Mouse (Mus musculus): ENCODE measurements around the gene Ak8. TPM values are rescaled to one million over a fixed set of nuclear protein-coding genes. Genes with fewer than 3 reads are reported as not detected.

Ak8 gene
- polyA plus RNA-seq, 1 experiment from 2014 or later = 0.41 TPM

- WGBS (ENCODE audit: insufficient replicate concordance) = 70% methylated on average over 15 of the region's 15 CpGs
- Histone ChIP-seq H3K27me3 (ENCODE audit: insufficient read depth, low read length) (peaks cover 3% of the 10 kb centered on the region), H3K9ac (replicated peaks) (no peak overlapping the region), H3K4me1 (ENCODE audit: insufficient read depth) (peaks cover 2% of the 10 kb centered on the region; the same call in 1 of the 2 replicates), H3K27ac (ENCODE audit: low read depth) (no peak overlapping the region), H3K4me3 (ENCODE audit: low read depth, low read length) (no peak overlapping the region), H3K36me3 (replicated peaks; ENCODE audit: insufficient read depth, low read length) (no peaks in the 10 kb centered on the region), H3K4me2 (ENCODE audit: low read depth, low read length) (no peak overlapping the region), H3K9me3 (ENCODE audit: low read length) (no peaks in the 10 kb centered on the region)
- no peak for TF ChIP-seq CTCF (IDR thresholded peaks at IDR 0.05; ENCODE audit: low read depth)
- TF ChIP-seq EP300 (IDR thresholded peaks at IDR 0.05; ENCODE audit: low read depth) = no peak
- ATAC-seq (no peak), DNase-seq (no peak)
Measured at GRCm38 (mm10) chr2:28746682-28747332, 46.8 kb downstream of the Ak8 start.

- WGBS (ENCODE audit: insufficient replicate concordance) = 73% methylated on average over 2 of the region's 2 CpGs
- H3K27ac ChIP-seq (ENCODE audit: low read depth) = no peak overlapping the region
- no peaks in the 10 kb centered on the region for H3K36me3 ChIP-seq (replicated peaks; ENCODE audit: insufficient read depth, low read length)
- peaks cover 2% of the 10 kb centered on the region; the same call in 1 of the 2 replicates for H3K4me1 ChIP-seq (ENCODE audit: insufficient read depth)
- ATAC-seq (no peak), DNase-seq (no peak)
- H3K4me3 ChIP-seq (ENCODE audit: low read depth, low read length) = no peak overlapping the region
- TF ChIP-seq EP300 (IDR thresholded peaks at IDR 0.05; ENCODE audit: low read depth) = no peak
- no peak for TF ChIP-seq CTCF (IDR thresholded peaks at IDR 0.05; ENCODE audit: low read depth)
- H3K4me2 ChIP-seq (ENCODE audit: low read depth, low read length) = no peak overlapping the region
- H3K27me3 ChIP-seq (ENCODE audit: insufficient read depth, low read length) = peaks cover 3% of the 10 kb centered on the region
- no peaks in the 10 kb centered on the region for H3K9me3 ChIP-seq (ENCODE audit: low read length)
- no peak overlapping the region for H3K9ac ChIP-seq (replicated peaks)
Measured at GRCm38 (mm10) chr2:28747705-28748104, 47.7 kb downstream of the Ak8 start.

GRCm38 (mm10) chr2:28751186-28751585 lies 51.2 kb downstream of the Ak8 start:
- Histone ChIP-seq H3K4me2 (ENCODE audit: low read depth, low read length) (peak overlapping the region; percentile 65), H3K9ac (replicated peaks) (no peak overlapping the region), H3K4me1 (ENCODE audit: insufficient read depth) (peaks cover 2% of the 10 kb centered on the region; the same call in 1 of the 2 replicates), H3K27me3 (ENCODE audit: insufficient read depth, low read length) (peaks cover 3% of the 10 kb centered on the region), H3K9me3 (ENCODE audit: low read length) (no peaks in the 10 kb centered on the region), H3K27ac (ENCODE audit: low read depth) (no peak overlapping the region), H3K36me3 (replicated peaks; ENCODE audit: insufficient read depth, low read length) (no peaks in the 10 kb centered on the region), H3K4me3 (ENCODE audit: low read depth, low read length) (peak overlapping the region; percentile 30; the same call in 1 of the 2 replicates)
- DNase-seq (no peak), ATAC-seq (no peak)
- no peak for TF ChIP-seq EP300 (IDR thresholded peaks at IDR 0.05; ENCODE audit: low read depth)
- TF ChIP-seq CTCF (IDR thresholded peaks at IDR 0.05; ENCODE audit: low read depth) = no peak
- 2% methylated on average over 17 of the region's 17 CpGs for WGBS (ENCODE audit: insufficient replicate concordance)

GRCm38 (mm10) chr2:28751658-28752057 lies 51.7 kb downstream of the Ak8 start:
- Histone ChIP-seq H3K27ac (ENCODE audit: low read depth) (no peak overlapping the region), H3K4me1 (ENCODE audit: insufficient read depth) (peaks cover 2% of the 10 kb centered on the region; the same call in 1 of the 2 replicates), H3K4me2 (ENCODE audit: low read depth, low read length) (peak overlapping the region; percentile 65), H3K27me3 (ENCODE audit: insufficient read depth, low read length) (peaks cover 3% of the 10 kb centered on the region), H3K36me3 (replicated peaks; ENCODE audit: insufficient read depth, low read length) (no peaks in the 10 kb centered on the region), H3K9ac (replicated peaks) (no peak overlapping the region), H3K9me3 (ENCODE audit: low read length) (no peaks in the 10 kb centered on the region), H3K4me3 (ENCODE audit: low read depth, low read length) (peak overlapping the region; percentile 30; the same call in 1 of the 2 replicates)
- no peak for TF ChIP-seq EP300 (IDR thresholded peaks at IDR 0.05; ENCODE audit: low read depth)
- no peak for ATAC-seq
- WGBS (ENCODE audit: insufficient replicate concordance) = 7% methylated on average over 17 of the region's 17 CpGs
- DNase-seq = no peak

- DNase-seq = no peak
- WGBS (ENCODE audit: insufficient replicate concordance) = 61% methylated on average over 8 of the region's 8 CpGs
- Histone ChIP-seq H3K36me3 (replicated peaks; ENCODE audit: insufficient read depth, low read length) (no peaks in the 10 kb centered on the region), H3K4me1 (ENCODE audit: insufficient read depth) (peaks cover 2% of the 10 kb centered on the region; the same call in 1 of the 2 replicates), H3K27me3 (ENCODE audit: insufficient read depth, low read length) (peaks cover 3% of the 10 kb centered on the region), H3K9ac (replicated peaks) (no peak overlapping the region), H3K9me3 (ENCODE audit: low read length) (no peaks in the 10 kb centered on the region), H3K4me2 (ENCODE audit: low read depth, low read length) (no peak overlapping the region), H3K4me3 (ENCODE audit: low read depth, low read length) (no peak overlapping the region), H3K27ac (ENCODE audit: low read depth) (no peak overlapping the region)
- TF ChIP-seq CTCF (IDR thresholded peaks at IDR 0.05; ENCODE audit: low read depth) = no peak
- TF ChIP-seq EP300 (IDR thresholded peaks at IDR 0.05; ENCODE audit: low read depth) = no peak
- ATAC-seq = no peak
Measured at GRCm38 (mm10) chr2:28752388-28752787, 52.4 kb downstream of the Ak8 start.

- H3K4me2 ChIP-seq (ENCODE audit: low read depth, low read length) = no peak overlapping the region
- WGBS (ENCODE audit: insufficient replicate concordance) = 2% methylated on average over 7 of the region's 7 CpGs
- peaks cover 2% of the 10 kb centered on the region; the same call in 1 of the 2 replicates for H3K4me1 ChIP-seq (ENCODE audit: insufficient read depth)
- H3K9ac ChIP-seq (replicated peaks) = no peak overlapping the region
- DNase-seq (peak; percentile 85), ATAC-seq (no peak)
- no peaks in the 10 kb centered on the region for H3K36me3 ChIP-seq (replicated peaks; ENCODE audit: insufficient read depth, low read length)
- H3K9me3 ChIP-seq (ENCODE audit: low read length) = no peaks in the 10 kb centered on the region
- no peak overlapping the region for H3K27ac ChIP-seq (ENCODE audit: low read depth)
- no peak for TF ChIP-seq EP300 (IDR thresholded peaks at IDR 0.05; ENCODE audit: low read depth)
- TF ChIP-seq CTCF (IDR thresholded peaks at IDR 0.05; ENCODE audit: low read depth) = peak; percentile 86
- H3K27me3 ChIP-seq (ENCODE audit: insufficient read depth, low read length) = peaks cover 2% of the 10 kb centered on the region; the same call in 1 of the 2 replicates
- H3K4me3 ChIP-seq (ENCODE audit: low read depth, low read length) = no peak overlapping the region
Measured at GRCm38 (mm10) chr2:28755451-28755850, 55.5 kb downstream of the Ak8 start.
